Comparison of ENCODE assay signal across 8 mouse cellular contexts in the genomic region with DNA sequence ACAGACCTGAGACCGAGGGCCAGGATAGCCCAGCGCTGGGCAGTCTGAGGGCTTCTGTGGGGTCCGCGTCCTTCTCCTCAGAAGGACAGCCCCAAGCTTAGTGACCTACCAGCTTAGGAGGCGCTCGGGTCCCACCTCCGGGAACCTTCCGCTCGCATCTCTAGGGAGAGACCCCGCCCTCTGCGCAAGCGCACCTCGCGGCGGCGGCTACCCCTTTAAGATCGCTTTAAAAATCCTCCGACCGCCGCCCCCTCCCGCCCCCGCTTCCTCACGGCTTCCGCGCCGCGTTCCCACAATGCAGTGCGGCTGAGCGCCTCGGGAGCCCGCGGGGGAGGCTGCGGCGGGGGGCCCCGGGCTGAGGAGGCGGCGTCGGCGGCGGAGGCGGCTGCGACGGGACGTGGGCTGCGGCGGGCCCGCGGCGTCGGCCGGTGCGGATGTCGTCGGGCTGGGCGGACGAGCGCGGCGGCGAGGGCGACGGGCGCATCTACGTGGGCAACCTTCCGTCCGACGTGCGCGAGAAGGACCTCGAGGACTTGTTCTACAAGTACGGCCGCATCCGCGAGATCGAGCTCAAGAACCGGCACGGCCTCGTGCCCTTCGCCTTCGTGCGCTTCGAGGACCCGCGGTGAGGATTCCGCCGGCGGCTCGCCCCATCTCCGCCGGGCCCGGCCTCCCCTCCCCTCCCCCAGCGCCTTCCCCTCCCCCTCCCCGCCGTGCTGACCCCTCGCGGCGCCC. TPM values are rescaled to one million over a fixed set of nuclear protein-coding genes. Genes with fewer than 3 reads are reported as not detected.
DNase-seq lines count a peak whose midpoint lies in the region; ATAC-seq and TF ChIP-seq lines count a peak whose summit lies in the region.

A gene (plus strand): TSS at position 303 of the 735 bp plus-strand sequence.

- peak; percentile 92 for ATAC-seq in forebrain, embryonic 15.5 days (replicated peaks)
- ATAC-seq in lung, embryonic 14.5 days (ENCODE audit: insufficient read depth), result peak; percentile 93

- TF ChIP-seq CTCF in layer of hippocampus, adult 2 months (conservative IDR thresholded peaks at IDR 0.05), result no peak
- no peak for TF ChIP-seq CTCF in lung, embryonic 14.5 days (IDR thresholded peaks at IDR 0.05; ENCODE audit: low read depth)
- no peak for TF ChIP-seq CTCF in olfactory bulb, adult 2 months (IDR thresholded peaks at IDR 0.05; ENCODE audit: insufficient read depth, low read depth, low read length)
- TF ChIP-seq CTCF in thymus, adult 2 months (IDR thresholded peaks at IDR 0.05; ENCODE audit: borderline replicate concordance, control insufficient read depth, extremely low read depth, insufficient read depth, low read length, poor library complexity), result no peak; the same call in 1 of the 2 replicates

- intact Hi-C loops in heart, postnatal 25 days (cut with DNase I), result loop anchor here (1.0 kb wide), 1 partner anchor 14 kb away; a partner anchor contains a TSS

- H3K27ac ChIP-seq in forebrain, embryonic 15.5 days (replicated peaks), result peak within 1 kb of the TSS; percentile 88
- H3K27ac ChIP-seq in layer of hippocampus, adult 2 months, result peak within 1 kb of the TSS; percentile 95
- peak within 1 kb of the TSS; percentile 86 for H3K27ac ChIP-seq in lung, embryonic 14.5 days (ENCODE audit: low read depth)
- peak within 1 kb of the TSS; percentile 95 for H3K27ac ChIP-seq in olfactory bulb, adult 2 months (ENCODE audit: insufficient read depth, low read depth, low read length)
- peak within 1 kb of the TSS; percentile 2; the same call in 1 of the 2 replicates for H3K27ac ChIP-seq in thymus, adult 2 months (ENCODE audit: control insufficient read depth, insufficient read depth, low read length)

- H3K4me2 ChIP-seq in forebrain, embryonic 15.5 days (replicated peaks), result peak within 1 kb of the TSS; percentile 73
- H3K4me2 ChIP-seq in lung, embryonic 14.5 days, result peak within 1 kb of the TSS; percentile 89

- H3K27me3 ChIP-seq in forebrain, embryonic 15.5 days, result no peaks in the 10 kb centered on the region
- no peaks in the 10 kb centered on the region for H3K27me3 ChIP-seq in lung, embryonic 14.5 days (ENCODE audit: insufficient read depth, low read length)
- no peaks in the 10 kb centered on the region for H3K27me3 ChIP-seq in thymus, adult 2 months (ENCODE audit: control insufficient read depth, insufficient read depth, low read length)

- H3K36me3 ChIP-seq in forebrain, embryonic 15.5 days, result peaks cover 20% of the 10 kb centered on the region
- peaks cover 27% of the 10 kb centered on the region for H3K36me3 ChIP-seq in lung, embryonic 14.5 days (ENCODE audit: insufficient read depth)
- peaks cover 15% of the 10 kb centered on the region for H3K36me3 ChIP-seq in thymus, adult 2 months (ENCODE audit: control insufficient read depth, insufficient read depth, low read length)

- TF ChIP-seq POLR2A in olfactory bulb, adult 2 months (IDR thresholded peaks at IDR 0.05; ENCODE audit: insufficient read depth, low read depth, low read length), result peak; percentile 81
- peak; percentile 82 for TF ChIP-seq POLR2A in thymus, adult 2 months (IDR thresholded peaks at IDR 0.05; ENCODE audit: control insufficient read depth, extremely low read depth, insufficient read depth, low read length, poor library complexity)

- no peaks in the 10 kb centered on the region for H3K9me3 ChIP-seq in forebrain, embryonic 15.5 days
- H3K9me3 ChIP-seq in lung, embryonic 14.5 days (ENCODE audit: low read depth, low read length), result no peaks in the 10 kb centered on the region

- under 1% methylated on average over 93 of the region's 97 CpGs for WGBS in forebrain, embryonic 15.5 days
- WGBS in lung, embryonic 14.5 days, result under 1% methylated on average over 90 of the region's 97 CpGs
- WGBS in olfactory bulb, adult 2 months, result under 1% methylated on average over 90 of the region's 97 CpGs
- under 1% methylated on average over 91 of the region's 97 CpGs for WGBS in thymus, adult 2 months

- peaks cover 34% of the 10 kb centered on the region for H3K4me1 ChIP-seq in forebrain, embryonic 15.5 days
- H3K4me1 ChIP-seq in lung, embryonic 14.5 days (ENCODE audit: insufficient read depth), result peaks cover 5% of the 10 kb centered on the region; the same call in 1 of the 2 replicates
- H3K4me1 ChIP-seq in olfactory bulb, adult 2 months (ENCODE audit: control insufficient read depth, insufficient read depth, low read length), result peaks cover 14% of the 10 kb centered on the region
- H3K4me1 ChIP-seq in thymus, adult 2 months (replicated peaks; ENCODE audit: control insufficient read depth, insufficient read depth, low read length), result peaks cover 10% of the 10 kb centered on the region

- H3K9ac ChIP-seq in forebrain, embryonic 15.5 days (replicated peaks), result peak within 1 kb of the TSS; percentile 94
- peak within 1 kb of the TSS; percentile 94 for H3K9ac ChIP-seq in lung, embryonic 14.5 days

- peak within 1 kb of the TSS; percentile 98 for H3K4me3 ChIP-seq in forebrain, embryonic 15.5 days
- peak within 1 kb of the TSS; percentile 92 for H3K4me3 ChIP-seq in layer of hippocampus, adult 2 months
- H3K4me3 ChIP-seq in lung, embryonic 14.5 days (ENCODE audit: low read depth, low read length), result peak within 1 kb of the TSS; percentile 95
- H3K4me3 ChIP-seq in olfactory bulb, adult 2 months (ENCODE audit: insufficient read depth, low read depth, low read length), result peak within 1 kb of the TSS; percentile 57
- peak within 1 kb of the TSS; percentile 76 for H3K4me3 ChIP-seq in thymus, adult 2 months (ENCODE audit: control insufficient read depth, insufficient read depth, low read length)

- peak; percentile 93 for DNase-seq in ES-CJ7 (ENCODE audit: low read depth, low spot score)
- DNase-seq in cerebellum, adult 11 months, result peak; percentile 96
- DNase-seq in heart, postnatal 25 days (ENCODE audit: low spot score), result peak; percentile 92
- peak; percentile 94 to 96 for DNase-seq in layer of hippocampus, adult 2 months (ENCODE audit: low spot score in 2 of 2)
- DNase-seq in lung, embryonic 14.5 days, result peak; percentile 97
- DNase-seq in thymus, adult 2 months, result peak; percentile 95

RNA-seq across cellular contexts. Expression of the gene that starts here (rescaled TPM):
- 200 and 204 TPM in 2 replicates for polyA plus RNA-seq in forebrain, embryonic 15.5 days (2015; fragmentation: Nextera tagmentation; extraction: Ambion mirVana)
- 10 to 100 TPM; 18.5 to 20.6 TPM for total RNA-seq in heart, postnatal 25 days (2021)
- 100 to 1,000 TPM in 1 of 2 experiments, 10 to 100 TPM in 1; 91.4 to 102 TPM for total RNA-seq in layer of hippocampus, adult 2 months (2021)
- 286 and 291 TPM in 2 replicates for polyA plus RNA-seq in lung, embryonic 14.5 days (2014; fragmentation: Nextera tagmentation; extraction: Ambion mirVana)
- polyA plus RNA-seq in olfactory bulb, adult 2 months (2012; ENCODE audit: insufficient read depth, insufficient read length, low replicate concordance, missing spikeins), result not detected in 2 replicates
- polyA plus RNA-seq in thymus, adult 2 months (2012; rRNA removed), result 67.6 and 92.9 TPM in 2 replicates

Comparison
In these comparisons a context has a peak if more than half of its experiments do, and no peak if none do; other contexts are left out.
1. Peak in every context shown above with its lines: DNase-seq, ATAC-seq, H3K4me3 ChIP-seq and H3K27ac ChIP-seq.
2. RNA of the gene that starts here (total RNA-seq): 91.4 to 102 TPM in layer of hippocampus, adult 2 months; 18.5 to 20.6 TPM in heart, postnatal 25 days; every median in the first group is over 4 times any median in the second.
3. H3K27ac ChIP-seq: peak in every context shown above with its lines; median percentile 95 in layer of hippocampus, adult 2 months; 95 in olfactory bulb, adult 2 months; 88 in forebrain, embryonic 15.5 days; 86 in lung, embryonic 14.5 days; 2 in thymus, adult 2 months.